Mouse (Mus musculus): Measurements from ENCODE around the gene Trip6. TPM values are rescaled to one million over a fixed set of nuclear protein-coding genes. Genes with fewer than 3 reads are reported as not detected.

Trip6 gene
- total and polyA plus RNA-seq, 3 experiments, result 0.58 to 2.1 TPM; not detected in 1

- peaks cover 0 to 15% of the 10 kb centered on the region in 2 experiments; a peak in 2 of 4 replicates for H3K36me3 ChIP-seq (ENCODE audit: control insufficient read depth in 1 of 2, insufficient read depth in 2 of 2, low read length in 2 of 2)
- H3K27me3 ChIP-seq (ENCODE audit: control insufficient read depth in 1 of 2, insufficient read depth in 2 of 2, low read length in 2 of 2), result no peaks in the 10 kb centered on the region
- H3K9ac ChIP-seq (ENCODE audit: control insufficient read depth, low read depth, low read length, poor library complexity, severe bottlenecking), result peak overlapping the region; percentile 82
- H3K27ac ChIP-seq (ENCODE audit: control insufficient read depth, low read depth, low read length), result peak overlapping the region; percentile 43
- peaks cover 2 to 30% of the 10 kb centered on the region in 2 experiments for H3K4me1 ChIP-seq (ENCODE audit: control insufficient read depth in 1 of 2, insufficient read depth in 2 of 2, low read length in 2 of 2)
- H3K4me3 ChIP-seq (ENCODE audit: control insufficient read depth in 1 of 2, insufficient read depth in 1 of 2, low read depth in 2 of 2, low read length in 2 of 2), result peak overlapping the region; percentile 32 to 89
- no peaks in the 10 kb centered on the region for H3K9me3 ChIP-seq (replicated peaks; ENCODE audit: insufficient read depth, low read length)
- DNase-seq (ENCODE audit: low read depth, low spot score), result no peak
- no peaks in the 10 kb centered on the region; the same call in 1 of the 2 replicates for H3K79me2 ChIP-seq (ENCODE audit: control insufficient read depth, insufficient read depth, low read length, poor library complexity)
- TF ChIP-seq POLR2A (IDR thresholded peaks at IDR 0.05; ENCODE audit: control insufficient read depth in 1 of 2, insufficient read depth in 1 of 2, low read depth in 1 of 2, low read length in 2 of 2, poor library complexity in 1 of 2), result no peak
- no peak for TF ChIP-seq TCF12 (IDR thresholded peaks at IDR 0.05; ENCODE audit: low read depth, low read length)
- TF ChIP-seq KAT2A (conservative IDR thresholded peaks at IDR 0.05; ENCODE audit: low read depth, low read length), result no peak
- TF ChIP-seq RAD21 (IDR thresholded peaks at IDR 0.05; ENCODE audit: low read depth, low read length), result no peak
- TF ChIP-seq MAX (IDR thresholded peaks at IDR 0.05; ENCODE audit: low read length), result peak; percentile 7; the same call in 1 of the 2 replicates
- 0 out of 2 replicates have a peak, but pooled peaks have one; percentile 33 for TF ChIP-seq CHD1 (IDR thresholded peaks at IDR 0.05; ENCODE audit: low read depth, low read length)
- TF ChIP-seq ZNF384 (IDR thresholded peaks at IDR 0.05; ENCODE audit: low read depth, low read length), result peak; percentile 71
- no peak for TF ChIP-seq CTCF (IDR thresholded peaks at IDR 0.05 in 2 of 3, conservative IDR thresholded peaks at IDR 0.05 in 1 of 3; ENCODE audit: control insufficient read depth in 1 of 3, insufficient read depth in 1 of 3, low read depth in 2 of 3, low read length in 3 of 3, poor library complexity in 1 of 3, severe bottlenecking in 1 of 3)
- TF ChIP-seq MYC (IDR thresholded peaks at IDR 0.05; ENCODE audit: low read depth, low read length), result peak; percentile 45; the same call in 1 of the 2 replicates
- no peak for TF ChIP-seq ZKSCAN1 (IDR thresholded peaks at IDR 0.05; ENCODE audit: low read depth, low read length)
- TF ChIP-seq NELFE (IDR thresholded peaks at IDR 0.05; ENCODE audit: low read depth, low read length), result peak; percentile 30
- TF ChIP-seq GABPA (IDR thresholded peaks at IDR 0.05; ENCODE audit: low read depth, low read length), result no peak
- peak; percentile 34 for TF ChIP-seq SIN3A (IDR thresholded peaks at IDR 0.05; ENCODE audit: low read length)
Observed at GRCm38 (mm10) chr5:137338663-137339289, 24.6 kb upstream of the Trip6 start.

- Histone ChIP-seq H3K79me2 (ENCODE audit: control insufficient read depth, insufficient read depth, low read length, poor library complexity) (no peaks in the 10 kb centered on the region; the same call in 1 of the 2 replicates), H3K4me3 (ENCODE audit: control insufficient read depth in 1 of 2, insufficient read depth in 1 of 2, low read depth in 2 of 2, low read length in 2 of 2) (peak overlapping the region; percentile 32 to 89), H3K9me3 (replicated peaks; ENCODE audit: insufficient read depth, low read length) (no peaks in the 10 kb centered on the region), H3K27ac (ENCODE audit: control insufficient read depth, low read depth, low read length) (peak overlapping the region; percentile 43), H3K36me3 (ENCODE audit: control insufficient read depth in 1 of 2, insufficient read depth in 2 of 2, low read length in 2 of 2) (peaks cover 0 to 15% of the 10 kb centered on the region in 2 experiments; a peak in 2 of 4 replicates), H3K27me3 (ENCODE audit: control insufficient read depth in 1 of 2, insufficient read depth in 2 of 2, low read length in 2 of 2) (no peaks in the 10 kb centered on the region), H3K9ac (ENCODE audit: control insufficient read depth, low read depth, low read length, poor library complexity, severe bottlenecking) (peak overlapping the region; percentile 82), H3K4me1 (ENCODE audit: control insufficient read depth in 1 of 2, insufficient read depth in 2 of 2, low read length in 2 of 2) (peaks cover 2 to 30% of the 10 kb centered on the region in 2 experiments)
- DNase-seq (ENCODE audit: low read depth, low spot score), result peak; percentile 88
- TF ChIP-seq MAX (IDR thresholded peaks at IDR 0.05; ENCODE audit: low read length), result peak; percentile 79
- TF ChIP-seq NELFE (IDR thresholded peaks at IDR 0.05; ENCODE audit: low read depth, low read length), result peak; percentile 46
- no peak for TF ChIP-seq JUND (IDR thresholded peaks at IDR 0.05; ENCODE audit: low read depth, low read length)
- no peak; the same call in 1 of the 2 replicates for TF ChIP-seq KAT2A (conservative IDR thresholded peaks at IDR 0.05; ENCODE audit: low read depth, low read length)
- TF ChIP-seq UBTF (IDR thresholded peaks at IDR 0.05; ENCODE audit: borderline replicate concordance, insufficient read depth, low read depth, low read length), result no peak
- TF ChIP-seq ZNF384 (IDR thresholded peaks at IDR 0.05; ENCODE audit: low read depth, low read length), result peak; percentile 75
- no peak for TF ChIP-seq ZMIZ1 (IDR thresholded peaks at IDR 0.05; ENCODE audit: low read depth, low read length)
- TF ChIP-seq RCOR1 (IDR thresholded peaks at IDR 0.05; ENCODE audit: low read depth, low read length), result no peak
- TF ChIP-seq BHLHE40 (IDR thresholded peaks at IDR 0.05; ENCODE audit: borderline replicate concordance, low read depth, low read length), result peak; percentile 78
- TF ChIP-seq MAZ (IDR thresholded peaks at IDR 0.05; ENCODE audit: low read depth, low read length), result peak; percentile 28; the same call in 1 of the 2 replicates
- TF ChIP-seq CTCF (IDR thresholded peaks at IDR 0.05 in 2 of 3, conservative IDR thresholded peaks at IDR 0.05 in 1 of 3; ENCODE audit: control insufficient read depth in 1 of 3, insufficient read depth in 1 of 3, low read depth in 2 of 3, low read length in 3 of 3, poor library complexity in 1 of 3, severe bottlenecking in 1 of 3), result 0 out of 6 replicates have a peak, but pooled peaks of 1 of the 3 experiments have one; percentile 9
- peak; percentile 82 for TF ChIP-seq SIN3A (IDR thresholded peaks at IDR 0.05; ENCODE audit: low read length)
- TF ChIP-seq ZKSCAN1 (IDR thresholded peaks at IDR 0.05; ENCODE audit: low read depth, low read length), result no peak
- no peak for TF ChIP-seq POLR2AphosphoS5 (IDR thresholded peaks at IDR 0.05; ENCODE audit: borderline replicate concordance, low read depth, low read length)
- peak; percentile 96 for TF ChIP-seq USF1 (IDR thresholded peaks at IDR 0.05; ENCODE audit: low read depth, low read length)
- no peak for TF ChIP-seq MYB (IDR thresholded peaks at IDR 0.05; ENCODE audit: low read depth, low read length)
- TF ChIP-seq GATA1 (IDR thresholded peaks at IDR 0.05; ENCODE audit: low read depth, low read length), result 0 out of 2 replicates have a peak, but pooled peaks have one; percentile 48
- TF ChIP-seq CHD1 (IDR thresholded peaks at IDR 0.05; ENCODE audit: low read depth, low read length), result no peak
- peak; percentile 49; the same call in 1 of the 2 replicates for TF ChIP-seq NRF1 (IDR thresholded peaks at IDR 0.05; ENCODE audit: insufficient read depth, low read depth, low read length, poor library complexity, severe bottlenecking)
- TF ChIP-seq POLR2A (IDR thresholded peaks at IDR 0.05; ENCODE audit: control insufficient read depth in 1 of 2, insufficient read depth in 1 of 2, low read depth in 1 of 2, low read length in 2 of 2, poor library complexity in 1 of 2), result peak in 1 of 2 experiments; percentile 80; a peak in 2 of 4 replicates
- TF ChIP-seq HCFC1 (IDR thresholded peaks at IDR 0.05; ENCODE audit: low read depth, low read length), result peak; percentile 95
- TF ChIP-seq MXI1 (IDR thresholded peaks at IDR 0.05; ENCODE audit: low read depth, low read length), result peak; percentile 91
- no peak for TF ChIP-seq TAL1 (IDR thresholded peaks at IDR 0.05; ENCODE audit: low read length)
- no peak for TF ChIP-seq GABPA (IDR thresholded peaks at IDR 0.05; ENCODE audit: low read depth, low read length)
Observed at GRCm38 (mm10) chr5:137338256-137338655, 24.1 kb upstream of the Trip6 start.

Measured in MEL (cell line).